Mouse (Mus musculus) E14TG2a.4 (cell line): ENCODE data around the gene Ube2m.

ENCODE experiments used
- H3K27me3 ChIP-seq: 2 replicates; pipeline ENCODE4 v1.6.1; 2014; ENCODE audit warnings: low read length, control low read depth; ENCODE audit not compliant: insufficient read depth
- H3K36me3 ChIP-seq: 2 replicates; pipeline ENCODE4 v1.6.1; 2014; ENCODE audit warnings: low read length, control low read depth; ENCODE audit not compliant: insufficient read depth
- H3K4me1 ChIP-seq: replicated peaks from 2 replicates; pipeline ENCODE4 v1.6.1; 2014; ENCODE audit warnings: low read depth, low read length, control low read depth
- H3K4me3 ChIP-seq: replicated peaks from 2 replicates; pipeline ENCODE4 v1.5.1; 2014; ENCODE audit warnings: mild to moderate bottlenecking, low read length
- H3K9me3 ChIP-seq: 2 replicates; pipeline ENCODE4 v1.6.1; 2014; ENCODE audit warnings: low read length, control low read depth
- CTCF ChIP-seq: conservative IDR thresholded peaks from 2 replicates; pipeline ENCODE4 v1.5.1; 2014; ENCODE audit warnings: low read length
- NANOG ChIP-seq: IDR thresholded peaks from 2 replicates; pipeline ENCODE4 v1.6.1; 2014; ENCODE audit warnings: borderline replicate concordance, low read length, mixed read lengths
- POU5F1 ChIP-seq: IDR thresholded peaks from 2 replicates; pipeline ENCODE4 v1.6.1; 2014; ENCODE audit warnings: low read length, borderline replicate concordance

The Ube2m gene

GRCm38 (mm10) chr7:13025511-13026112, 12.5 kb downstream of the Ube2m start:
- TF ChIP-seq NANOG = no peak
- no peak for TF ChIP-seq CTCF
- TF ChIP-seq POU5F1 = no peak
- Histone ChIP-seq H3K9me3 (no peaks in the 10 kb centered on the region), H3K4me1 (peaks cover 59% of the 10 kb centered on the region), H3K27me3 (no peaks in the 10 kb centered on the region), H3K36me3 (peaks cover 57% of the 10 kb centered on the region), H3K4me3 (peak overlapping the region; percentile 100)

DNA sequence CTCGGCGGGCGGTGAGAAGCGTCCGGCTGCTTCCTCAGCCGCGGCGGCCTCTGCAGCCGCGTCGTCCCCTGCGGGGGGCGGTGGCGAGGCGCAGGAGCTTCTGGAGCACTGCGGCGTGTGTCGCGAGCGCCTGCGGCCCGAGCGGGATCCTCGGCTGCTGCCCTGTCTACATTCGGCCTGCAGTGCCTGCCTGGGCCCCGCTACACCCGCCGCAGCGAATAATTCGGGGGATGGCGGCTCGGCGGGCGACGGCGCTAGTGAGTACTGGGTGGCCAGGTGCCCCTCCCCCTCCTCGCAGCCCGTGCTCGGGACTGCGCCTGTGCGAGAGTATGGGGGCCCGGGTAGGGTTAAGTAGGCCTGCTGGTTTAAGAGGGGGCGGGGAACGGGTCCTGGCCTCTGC, 13.3 kb downstream of the Ube2m start:
- TF ChIP-seq CTCF = no peak
- TF ChIP-seq POU5F1 = no peak
- no peak for TF ChIP-seq NANOG
- no peaks in the 10 kb centered on the region for H3K27me3 ChIP-seq

DNA sequence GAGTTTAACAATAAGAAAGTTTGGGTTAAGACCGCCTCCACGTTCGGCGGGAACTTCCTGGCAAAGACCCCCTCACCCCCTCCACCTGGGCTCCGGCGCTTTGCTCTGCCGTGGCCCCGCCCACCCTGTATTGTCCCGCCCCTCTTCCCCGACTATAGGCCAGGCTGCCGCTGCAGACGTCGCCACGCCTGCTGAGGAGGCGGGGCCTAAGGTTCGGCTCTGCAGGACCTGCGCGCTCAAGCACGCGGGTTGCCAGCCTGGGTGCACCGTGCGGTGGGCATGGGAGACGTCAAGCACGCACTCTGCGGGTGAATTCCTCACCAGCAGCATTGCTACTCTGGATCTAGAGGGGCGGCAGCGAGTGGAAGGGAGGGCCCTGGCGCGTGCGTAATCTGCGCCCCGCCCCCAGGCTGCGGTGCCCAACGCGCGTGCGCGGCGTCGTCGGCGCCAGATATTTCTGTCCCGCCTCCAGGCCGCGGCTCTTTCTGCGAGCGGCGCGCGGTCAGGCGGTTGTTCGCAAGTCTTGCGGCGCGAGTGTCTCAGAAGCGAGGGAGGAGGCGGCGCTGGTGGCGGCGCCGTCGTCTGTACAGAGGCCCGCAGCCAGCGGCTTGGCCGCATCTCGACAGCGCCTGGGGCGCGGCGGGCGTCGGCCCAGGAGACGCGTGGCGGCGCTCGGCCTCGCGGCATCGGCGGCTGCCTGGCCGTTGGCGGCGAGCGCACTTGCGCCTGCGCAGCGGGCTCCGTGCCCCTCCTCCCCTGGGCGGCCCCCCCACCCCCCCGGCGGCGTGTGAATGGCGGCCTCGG, 13.9 kb downstream of the Ube2m start:
- H3K4me3 ChIP-seq = peak overlapping the region; percentile 100
- TF ChIP-seq CTCF (no peak), NANOG (no peak), POU5F1 (no peak)

More for the DNA sequence above, 13.3 kb downstream of the Ube2m start:
- Histone ChIP-seq H3K36me3 (peaks cover 49% of the 10 kb centered on the region), H3K4me3 (peak overlapping the region; percentile 100), H3K4me1 (peaks cover 55% of the 10 kb centered on the region), H3K9me3 (no peaks in the 10 kb centered on the region)

GRCm38 (mm10) chr7:13022773-13023535, 15.1 kb downstream of the Ube2m start:
- Histone ChIP-seq H3K36me3 (peaks cover 31% of the 10 kb centered on the region), H3K4me1 (peaks cover 52% of the 10 kb centered on the region)
- TF ChIP-seq NANOG = no peak; the same call in 1 of the 2 replicates
- no peak for TF ChIP-seq POU5F1
- no peak for TF ChIP-seq CTCF

More for the DNA sequence above, 13.9 kb downstream of the Ube2m start:
- H3K4me1 ChIP-seq = peaks cover 54% of the 10 kb centered on the region
- H3K9me3 ChIP-seq = no peaks in the 10 kb centered on the region
- H3K27me3 ChIP-seq = no peaks in the 10 kb centered on the region
- peaks cover 43% of the 10 kb centered on the region for H3K36me3 ChIP-seq

GRCm38 (mm10) chr7:13015217-13015616, 22.9 kb downstream of the Ube2m start:
- H3K4me3 ChIP-seq = no peak overlapping the region
- H3K36me3 ChIP-seq = no peaks in the 10 kb centered on the region
- H3K9me3 ChIP-seq = no peaks in the 10 kb centered on the region
- no peaks in the 10 kb centered on the region for H3K27me3 ChIP-seq
- H3K4me1 ChIP-seq = peaks cover 70% of the 10 kb centered on the region
- TF ChIP-seq NANOG (no peak), CTCF (no peak), POU5F1 (no peak)

More at GRCm38 (mm10) chr7:13022773-13023535, 15.1 kb downstream of the Ube2m start:
- Histone ChIP-seq H3K27me3 (no peaks in the 10 kb centered on the region), H3K4me3 (peak overlapping the region; percentile 100), H3K9me3 (no peaks in the 10 kb centered on the region)

- H3K9me3 ChIP-seq = no peaks in the 10 kb centered on the region
- no peaks in the 10 kb centered on the region for H3K36me3 ChIP-seq
- H3K4me1 ChIP-seq = peaks cover 67% of the 10 kb centered on the region
- H3K4me3 ChIP-seq = peak overlapping the region; percentile 50
- no peaks in the 10 kb centered on the region for H3K27me3 ChIP-seq
- TF ChIP-seq POU5F1 = peak; percentile 67
- TF ChIP-seq CTCF = no peak
- TF ChIP-seq NANOG = peak; percentile 92
Observed at GRCm38 (mm10) chr7:13014275-13014839, 23.7 kb downstream of the Ube2m start.

DNA sequence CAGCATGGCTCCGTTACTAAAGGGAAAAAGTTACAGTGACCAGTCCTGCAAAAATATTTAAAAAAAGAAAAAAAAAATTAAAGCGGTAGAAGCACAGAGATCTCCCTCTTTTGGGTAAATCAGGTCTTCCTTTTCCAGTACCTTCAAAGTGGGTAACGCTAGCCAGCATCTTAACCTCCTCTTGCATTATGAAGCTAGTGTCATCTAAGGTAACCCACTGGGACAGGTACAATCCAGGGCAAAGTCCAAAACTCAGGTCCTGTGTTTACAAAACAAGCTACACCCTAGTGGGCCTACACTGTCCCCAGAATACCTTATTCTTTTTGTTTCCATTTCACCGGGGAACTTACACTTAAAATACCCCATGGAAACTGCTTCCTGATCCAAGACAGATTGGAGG, 24.4 kb downstream of the Ube2m start:
- Histone ChIP-seq H3K4me3 (peak overlapping the region; percentile 50), H3K36me3 (no peaks in the 10 kb centered on the region), H3K4me1 (peaks cover 63% of the 10 kb centered on the region), H3K9me3 (no peaks in the 10 kb centered on the region), H3K27me3 (no peaks in the 10 kb centered on the region)
- TF ChIP-seq NANOG (no peak), POU5F1 (no peak), CTCF (no peak)
